Mouse (Mus musculus): ENCODE data around the gene Snx8. TPM values are rescaled to one million over a fixed set of nuclear protein-coding genes. Genes with fewer than 3 reads are reported as not detected.

Snx8 gene
- total and polyA plus RNA-seq, 3 experiments, result 19.7 to 30.7 TPM; not detected in 1

DNA sequence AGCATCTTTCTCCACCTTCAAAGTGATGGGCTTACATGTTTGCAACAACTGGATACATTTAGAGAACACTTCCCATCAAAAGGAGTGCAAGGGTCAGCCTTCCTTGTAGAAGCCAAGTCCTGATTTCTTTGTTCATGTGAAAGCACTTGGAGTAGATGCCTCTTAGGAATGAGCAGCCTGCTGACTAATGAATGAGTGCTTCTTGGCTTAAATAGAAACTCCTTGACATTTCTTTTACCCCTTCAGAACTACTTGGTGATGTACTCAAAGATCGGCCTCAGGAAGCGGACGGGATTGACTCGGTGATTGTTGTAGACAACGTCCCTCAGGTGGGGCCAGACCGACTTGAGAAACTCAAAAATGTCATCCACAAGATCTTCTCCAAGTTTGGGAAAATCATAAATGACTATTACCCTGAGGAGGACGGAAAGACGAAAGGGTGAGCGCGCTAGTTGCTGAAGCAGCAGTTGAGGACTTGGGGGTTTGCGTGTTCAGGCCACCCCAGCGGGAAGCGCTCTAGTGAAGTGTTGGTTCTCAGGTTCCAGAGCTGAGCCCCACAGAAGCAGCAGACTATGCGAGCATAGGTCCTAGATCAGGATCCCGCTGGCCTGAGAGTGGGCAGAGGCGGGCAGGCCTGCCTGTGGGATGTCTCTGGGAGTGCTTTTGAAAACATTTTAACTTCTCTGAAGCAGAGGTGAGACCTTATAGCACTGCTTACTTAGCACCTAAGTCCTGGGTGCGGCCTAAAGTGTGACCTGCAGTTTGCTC is 36.1 kb upstream of the Snx8 start:
- Histone ChIP-seq H3K9me3 (replicated peaks; ENCODE audit: insufficient read depth, low read length) (no peaks in the 10 kb centered on the region), H3K4me3 (ENCODE audit: control insufficient read depth in 1 of 2, insufficient read depth in 1 of 2, low read depth in 2 of 2, low read length in 2 of 2) (no peak overlapping the region), H3K27ac (ENCODE audit: control insufficient read depth, low read depth, low read length) (no peak overlapping the region), H3K36me3 (ENCODE audit: control insufficient read depth in 1 of 2, insufficient read depth in 2 of 2, low read length in 2 of 2) (peaks cover 17 to 32% of the 10 kb centered on the region in 2 experiments), H3K79me2 (ENCODE audit: control insufficient read depth, insufficient read depth, low read length, poor library complexity) (peaks cover 56% of the 10 kb centered on the region), H3K9ac (ENCODE audit: control insufficient read depth, low read depth, low read length, poor library complexity, severe bottlenecking) (no peak overlapping the region), H3K27me3 (ENCODE audit: control insufficient read depth in 1 of 2, insufficient read depth in 2 of 2, low read length in 2 of 2) (no peaks in the 10 kb centered on the region), H3K4me1 (ENCODE audit: control insufficient read depth in 1 of 2, insufficient read depth in 2 of 2, low read length in 2 of 2) (peaks cover 0 to 17% of the 10 kb centered on the region in 2 experiments)
- DNase-seq (ENCODE audit: low read depth, low spot score), result no peak
- TF ChIP-seq HCFC1 (IDR thresholded peaks at IDR 0.05; ENCODE audit: low read depth, low read length) (no peak), UBTF (IDR thresholded peaks at IDR 0.05; ENCODE audit: borderline replicate concordance, insufficient read depth, low read depth, low read length) (no peak), GATA1 (IDR thresholded peaks at IDR 0.05; ENCODE audit: low read depth, low read length) (no peak), ZMIZ1 (IDR thresholded peaks at IDR 0.05; ENCODE audit: low read depth, low read length) (no peak), MYC (IDR thresholded peaks at IDR 0.05; ENCODE audit: low read depth, low read length) (no peak), TCF12 (IDR thresholded peaks at IDR 0.05; ENCODE audit: low read depth, low read length) (no peak), CTCF (IDR thresholded peaks at IDR 0.05 in 2 of 3, conservative IDR thresholded peaks at IDR 0.05 in 1 of 3; ENCODE audit: control insufficient read depth in 1 of 3, insufficient read depth in 1 of 3, low read depth in 2 of 3, low read length in 3 of 3, poor library complexity in 1 of 3, severe bottlenecking in 1 of 3) (no peak), ZKSCAN1 (IDR thresholded peaks at IDR 0.05; ENCODE audit: low read depth, low read length) (no peak), EP300 (IDR thresholded peaks at IDR 0.05; ENCODE audit: low read depth in 1 of 2, low read length in 2 of 2) (no peak), CHD1 (IDR thresholded peaks at IDR 0.05; ENCODE audit: low read depth, low read length) (no peak), MAZ (IDR thresholded peaks at IDR 0.05; ENCODE audit: low read depth, low read length) (no peak), BHLHE40 (IDR thresholded peaks at IDR 0.05; ENCODE audit: borderline replicate concordance, low read depth, low read length) (no peak), MAX (IDR thresholded peaks at IDR 0.05; ENCODE audit: low read length) (no peak), POLR2AphosphoS2 (IDR thresholded peaks at IDR 0.05; ENCODE audit: low read length) (no peak), MXI1 (IDR thresholded peaks at IDR 0.05; ENCODE audit: low read depth, low read length) (no peak)

DNA sequence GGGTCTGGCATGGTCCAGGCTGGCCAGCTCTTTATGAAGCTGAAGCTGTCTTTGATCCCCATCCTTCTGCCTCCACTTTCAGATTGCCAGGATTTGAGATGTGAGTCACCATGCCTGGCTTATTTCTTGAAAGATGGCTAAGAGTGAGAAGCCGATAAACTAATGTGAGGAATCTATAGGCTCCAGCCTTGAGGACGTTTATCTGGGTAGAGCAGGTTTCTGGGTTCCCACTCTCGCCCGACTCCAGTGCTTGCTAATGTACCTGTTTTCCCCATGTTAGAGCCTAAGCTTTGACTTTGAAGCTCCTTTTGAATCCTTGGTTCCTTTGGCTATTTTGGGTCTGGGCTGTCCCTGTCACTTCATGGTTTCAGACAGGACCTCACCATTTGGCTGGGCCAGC is 31.6 kb upstream of the Snx8 start:
- H3K4me1 ChIP-seq (ENCODE audit: control insufficient read depth in 1 of 2, insufficient read depth in 2 of 2, low read length in 2 of 2), result peaks cover 0 to 17% of the 10 kb centered on the region in 2 experiments
- H3K79me2 ChIP-seq (ENCODE audit: control insufficient read depth, insufficient read depth, low read length, poor library complexity), result peaks cover 70% of the 10 kb centered on the region
- DNase-seq (ENCODE audit: low read depth, low spot score), result peak; percentile 63
- no peaks in the 10 kb centered on the region for H3K9me3 ChIP-seq (replicated peaks; ENCODE audit: insufficient read depth, low read length)
- no peaks in the 10 kb centered on the region for H3K27me3 ChIP-seq (ENCODE audit: control insufficient read depth in 1 of 2, insufficient read depth in 2 of 2, low read length in 2 of 2)
- H3K36me3 ChIP-seq (ENCODE audit: control insufficient read depth in 1 of 2, insufficient read depth in 2 of 2, low read length in 2 of 2), result peaks cover 10 to 17% of the 10 kb centered on the region in 2 experiments
- no peak for TF ChIP-seq GABPA (IDR thresholded peaks at IDR 0.05; ENCODE audit: low read depth, low read length)
- TF ChIP-seq MAZ (IDR thresholded peaks at IDR 0.05; ENCODE audit: low read depth, low read length), result no peak
- TF ChIP-seq E2F4 (IDR thresholded peaks at IDR 0.05; ENCODE audit: borderline replicate concordance, low read depth, low read length), result no peak
- no peak for TF ChIP-seq USF1 (IDR thresholded peaks at IDR 0.05; ENCODE audit: low read depth, low read length)
- no peak for TF ChIP-seq BHLHE40 (IDR thresholded peaks at IDR 0.05; ENCODE audit: borderline replicate concordance, low read depth, low read length)
- TF ChIP-seq POLR2A (IDR thresholded peaks at IDR 0.05; ENCODE audit: control insufficient read depth in 1 of 2, insufficient read depth in 1 of 2, low read depth in 1 of 2, low read length in 2 of 2, poor library complexity in 1 of 2), result no peak
- TF ChIP-seq TAL1 (IDR thresholded peaks at IDR 0.05; ENCODE audit: low read length), result peak; percentile 82
- no peak for TF ChIP-seq MYC (IDR thresholded peaks at IDR 0.05; ENCODE audit: low read depth, low read length)
- no peak for TF ChIP-seq ZMIZ1 (IDR thresholded peaks at IDR 0.05; ENCODE audit: low read depth, low read length)
- no peak for TF ChIP-seq ZKSCAN1 (IDR thresholded peaks at IDR 0.05; ENCODE audit: low read depth, low read length)
- no peak for TF ChIP-seq RAD21 (IDR thresholded peaks at IDR 0.05; ENCODE audit: low read depth, low read length)
- 0 out of 2 replicates have a peak, but pooled peaks have one; percentile 46 for TF ChIP-seq RCOR1 (IDR thresholded peaks at IDR 0.05; ENCODE audit: low read depth, low read length)
- TF ChIP-seq GATA1 (IDR thresholded peaks at IDR 0.05; ENCODE audit: low read depth, low read length), result peak; percentile 69
- TF ChIP-seq EP300 (IDR thresholded peaks at IDR 0.05; ENCODE audit: low read depth in 1 of 2, low read length in 2 of 2), result peak in 1 of 2 experiments; percentile 31; a peak in 2 of 4 replicates
- TF ChIP-seq MAFK (IDR thresholded peaks at IDR 0.05; ENCODE audit: borderline replicate concordance, low read depth, low read length), result no peak
- H3K9ac ChIP-seq (ENCODE audit: control insufficient read depth, low read depth, low read length, poor library complexity, severe bottlenecking), result peak overlapping the region; percentile 99
- H3K27ac ChIP-seq (ENCODE audit: control insufficient read depth, low read depth, low read length), result no peak overlapping the region
- H3K4me3 ChIP-seq (ENCODE audit: control insufficient read depth in 1 of 2, insufficient read depth in 1 of 2, low read depth in 2 of 2, low read length in 2 of 2), result peak overlapping the region; percentile 66 to 93
